Mouse (Mus musculus): ENCODE measurements around the gene Tmem94. TPM values are rescaled to one million over a fixed set of nuclear protein-coding genes. Genes with fewer than 3 reads are reported as not detected.

Gene Tmem94
- total RNA-seq, 2 experiments from 2014 or later = 37.7 to 40.0 TPM

DNA sequence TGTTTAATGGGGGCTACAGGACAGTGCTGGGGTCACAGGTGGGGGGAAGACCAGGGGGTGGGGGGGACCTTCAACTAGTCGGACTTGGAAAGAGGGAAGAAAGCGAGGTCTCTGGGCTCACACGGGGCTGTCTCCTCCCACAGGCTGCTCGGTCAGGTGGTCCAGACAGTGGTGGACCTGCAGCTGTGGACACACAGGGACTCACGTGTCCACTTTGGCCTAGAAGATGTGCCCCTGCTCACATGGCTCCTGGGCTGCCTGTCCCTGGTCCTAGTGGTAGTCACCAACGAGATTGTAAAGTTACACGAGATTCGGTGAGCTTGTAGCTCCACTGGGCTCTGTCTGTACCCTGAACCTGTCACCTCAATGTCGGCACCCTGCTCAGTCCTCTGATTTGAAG is 32.4 kb downstream of the Tmem94 start:
- DNase-seq (ENCODE audit: extremely low spot score in 1 of 2, low spot score in 2 of 2) = no peak
- intact Hi-C loops (cut with DNase I) = no loop called here

DNA sequence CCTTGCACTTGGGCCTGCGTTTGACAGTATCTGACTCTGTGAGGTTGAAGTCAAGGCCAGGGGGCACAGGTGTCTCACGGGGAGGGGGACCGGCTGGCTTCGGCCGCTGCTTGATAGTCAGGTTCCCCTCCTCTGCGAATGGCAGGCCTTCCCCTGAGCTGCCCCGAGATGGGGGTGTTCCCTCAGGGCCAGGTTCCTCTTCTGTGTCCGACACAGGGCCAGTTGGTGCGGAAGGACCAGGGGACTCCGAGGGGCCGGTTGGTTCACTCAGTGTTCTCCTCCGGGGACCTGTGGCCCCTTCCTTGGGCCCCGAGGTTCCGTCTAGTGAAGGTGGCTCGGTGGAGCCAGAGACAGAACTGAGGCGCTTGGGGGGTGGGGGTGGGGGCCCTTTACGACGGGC is 35.7 kb downstream of the Tmem94 start:
- intact Hi-C loops (cut with DNase I) = no loop called here
- DNase-seq (ENCODE audit: extremely low spot score in 1 of 2, low spot score in 2 of 2) = no peak

DNA sequence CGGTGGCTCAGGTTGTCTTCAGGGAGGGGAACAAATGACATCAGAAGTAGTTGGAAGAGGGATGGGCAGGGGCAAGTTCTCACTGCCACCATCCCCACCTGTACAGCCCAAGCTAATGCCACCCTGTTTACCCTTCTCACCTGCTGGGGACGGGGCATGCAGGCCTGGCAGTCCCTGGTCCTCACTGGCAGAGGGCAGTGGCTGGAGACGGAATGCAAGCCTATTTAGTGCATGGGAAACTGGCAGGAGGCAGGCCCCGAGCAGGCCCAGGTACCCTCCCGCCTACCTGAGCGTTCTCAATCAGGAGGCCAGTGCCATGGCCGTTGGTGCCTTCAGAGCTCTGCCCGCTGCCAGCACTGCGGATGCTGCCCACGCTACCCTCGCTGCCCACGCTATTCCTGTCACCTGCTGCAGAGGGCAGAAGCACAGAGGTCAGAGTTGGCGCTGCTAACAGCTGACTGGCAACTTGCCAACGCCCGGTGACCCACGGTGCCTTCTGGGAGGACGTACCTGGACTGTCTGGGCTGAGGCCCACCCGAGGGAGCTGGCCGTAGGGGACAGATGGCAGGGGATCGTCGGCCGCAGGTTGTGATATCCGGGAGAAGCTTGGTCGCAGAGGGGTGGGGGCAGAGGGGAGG is 38.0 kb downstream of the Tmem94 start:
- no peak for DNase-seq (ENCODE audit: extremely low spot score in 1 of 2, low spot score in 2 of 2)
- intact Hi-C loops (cut with DNase I) = no loop called here

DNA sequence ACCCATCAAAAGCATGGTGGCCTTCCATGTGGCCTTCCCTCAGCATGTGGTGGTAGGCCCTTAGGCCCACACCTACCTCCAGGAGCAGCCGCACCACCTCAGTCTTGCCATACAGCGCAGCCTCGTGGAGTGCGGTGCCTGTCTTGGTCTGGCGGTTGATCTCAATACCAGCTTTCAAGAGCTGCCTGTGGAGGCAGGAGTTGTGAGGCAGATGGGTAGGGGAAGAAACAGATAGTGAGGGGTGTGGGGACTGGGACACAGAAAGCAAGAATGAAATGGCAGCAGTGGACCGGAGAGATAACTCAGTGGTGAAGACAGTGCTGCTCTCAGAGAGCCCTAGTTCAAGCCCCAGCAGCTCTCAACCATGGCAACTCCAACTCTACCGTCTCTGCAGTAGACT is 39.8 kb downstream of the Tmem94 start:
- intact Hi-C loops (cut with DNase I) = no loop called here
- DNase-seq (ENCODE audit: extremely low spot score in 1 of 2, low spot score in 2 of 2) = no peak

DNA sequence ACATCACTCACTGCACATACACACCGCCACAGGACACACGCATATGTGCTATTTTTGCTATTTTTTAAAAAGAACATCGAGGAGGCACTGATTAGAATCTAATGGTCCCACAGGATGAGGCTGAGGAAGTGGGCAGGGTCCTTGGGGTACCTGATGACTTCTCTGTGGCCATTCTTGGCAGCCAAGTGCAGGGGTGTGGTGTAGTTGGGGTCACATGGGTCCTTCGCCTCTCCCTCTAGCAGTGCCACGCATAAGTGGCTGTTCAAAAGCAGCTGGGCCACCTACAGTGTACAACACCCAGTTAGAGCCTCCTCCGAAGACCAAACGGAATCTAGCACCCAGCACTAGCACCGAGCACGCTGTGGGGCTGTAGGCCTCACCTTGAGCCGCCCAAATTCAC is 40.9 kb downstream of the Tmem94 start:
- intact Hi-C loops (cut with DNase I) = no loop called here
- no peak for DNase-seq (ENCODE audit: extremely low spot score in 1 of 2, low spot score in 2 of 2)

DNA sequence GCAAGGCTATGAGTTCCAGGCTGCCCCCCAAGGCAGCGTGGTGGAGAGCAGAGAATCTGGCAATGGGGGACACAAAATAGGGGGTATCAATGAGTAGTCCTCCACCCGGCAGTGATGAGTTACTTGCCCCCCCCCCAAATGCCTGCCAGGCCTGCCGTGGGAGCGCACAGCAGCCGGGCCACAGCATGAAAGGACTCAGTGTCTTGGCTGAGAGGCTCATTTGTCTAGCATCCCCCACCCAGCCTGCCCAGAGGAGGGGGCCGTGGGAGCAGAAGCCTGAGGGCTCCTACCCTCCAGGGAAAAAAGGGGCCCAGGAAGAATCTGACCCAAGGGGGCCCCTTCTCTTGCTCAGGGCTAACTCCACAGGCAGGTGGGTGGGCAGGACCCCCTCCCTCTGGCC is 42.1 kb downstream of the Tmem94 start:
- intact Hi-C loops (cut with DNase I) = no loop called here
- DNase-seq (ENCODE audit: extremely low spot score in 1 of 2, low spot score in 2 of 2) = no peak

DNA sequence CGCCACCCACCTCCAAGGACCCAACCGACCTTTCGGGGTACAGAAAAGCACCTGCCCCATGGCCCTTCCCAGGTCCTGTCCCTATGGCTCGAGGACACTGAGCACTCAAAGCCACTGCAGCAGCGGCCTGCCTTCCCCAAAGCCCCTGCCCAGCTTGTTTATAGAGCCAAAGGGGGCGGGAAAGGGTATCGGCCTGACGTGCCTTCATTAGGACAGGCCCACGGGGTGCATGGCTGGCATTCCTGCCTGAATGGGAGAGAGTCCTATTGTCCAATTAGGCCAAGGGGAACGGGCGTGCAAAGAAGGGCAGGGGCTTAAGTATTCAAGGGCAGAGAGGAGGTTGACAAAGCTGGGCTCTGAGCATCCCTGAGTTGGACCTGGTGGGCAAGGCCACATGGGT is 42.7 kb downstream of the Tmem94 start:
- DNase-seq (ENCODE audit: extremely low spot score in 1 of 2, low spot score in 2 of 2) = no peak
- intact Hi-C loops (cut with DNase I) = no loop called here

DNA sequence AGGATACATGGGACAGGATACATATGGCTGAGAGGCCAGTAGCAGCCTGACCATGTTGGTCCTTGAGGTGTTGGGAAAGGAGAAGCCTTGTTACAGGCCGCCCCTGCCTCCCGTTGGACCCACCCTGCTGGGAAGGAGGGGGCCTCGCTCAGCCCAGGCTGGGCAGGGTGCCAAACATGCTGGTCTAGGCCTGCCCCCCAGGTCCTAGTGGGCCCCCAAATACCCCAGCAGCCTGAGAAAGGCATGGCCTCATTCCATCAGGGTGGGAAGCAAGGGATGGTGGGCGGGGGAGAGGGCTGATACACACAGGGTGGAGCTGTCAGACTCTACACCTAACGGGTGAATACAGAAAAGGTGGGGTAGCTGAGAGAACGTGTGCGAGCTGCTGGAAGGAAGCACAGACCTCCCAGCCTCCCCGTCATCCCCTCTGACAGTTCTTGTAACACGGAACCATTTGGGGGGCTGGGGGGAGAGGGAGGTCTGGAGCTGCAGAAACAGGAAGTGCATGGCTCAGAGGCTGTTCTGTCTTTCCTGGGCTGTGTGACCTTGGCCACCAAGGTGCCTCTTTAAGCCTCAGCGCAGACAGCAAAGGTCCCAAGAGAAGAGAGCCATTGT is 43.6 kb downstream of the Tmem94 start:
- DNase-seq (ENCODE audit: extremely low spot score in 1 of 2, low spot score in 2 of 2) = peak in 1 of 2 experiments; percentile 80
- intact Hi-C loops (cut with DNase I) = no loop called here

DNA sequence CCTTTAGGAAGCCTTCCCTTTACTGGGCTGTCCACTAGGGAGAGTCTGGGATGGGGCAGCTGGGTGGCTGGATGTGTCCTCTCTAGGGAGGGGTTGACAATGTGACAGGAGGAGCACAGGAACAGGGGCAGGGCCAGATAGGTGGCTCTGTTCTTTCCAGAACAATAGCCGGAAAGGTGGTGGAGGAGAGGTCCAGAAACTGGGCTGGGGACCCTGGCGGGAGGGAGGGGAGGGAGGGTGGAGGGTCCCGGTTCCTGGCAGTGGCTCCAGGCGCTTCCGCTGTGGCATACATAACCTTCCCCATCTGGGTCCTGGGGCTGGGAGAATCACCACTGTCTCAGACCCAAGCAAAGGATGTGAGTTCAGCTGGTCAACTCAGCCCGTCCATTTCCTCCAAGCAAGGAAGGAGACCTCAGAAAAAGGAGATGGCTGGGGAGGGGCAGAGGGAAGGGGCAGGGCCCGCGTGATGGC is 44.1 kb downstream of the Tmem94 start:
- intact Hi-C loops (cut with DNase I) = no loop called here
- DNase-seq (ENCODE audit: extremely low spot score in 1 of 2, low spot score in 2 of 2) = peak in 1 of 2 experiments; percentile 65

DNA sequence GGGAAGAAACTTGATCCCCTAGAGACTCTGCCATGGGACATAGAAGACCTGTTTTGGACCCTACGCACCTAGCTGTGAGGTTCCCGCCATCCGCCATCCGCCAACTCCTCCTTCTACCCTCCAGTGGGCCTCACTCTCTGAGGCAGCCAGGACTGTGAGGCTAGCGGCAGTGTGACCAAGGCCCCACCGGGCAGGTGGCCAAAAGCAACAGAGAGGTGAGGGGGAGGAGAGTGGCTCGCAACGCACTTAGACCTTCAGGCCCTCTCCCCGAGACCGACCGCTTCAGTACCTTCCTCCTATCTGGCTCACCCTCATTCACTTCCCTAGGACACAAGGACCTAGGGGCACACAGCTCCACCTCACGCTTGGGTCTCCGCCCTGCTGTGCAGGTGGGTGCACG is 45.1 kb downstream of the Tmem94 start:
- peak in 1 of 2 experiments; percentile 73 for DNase-seq (ENCODE audit: extremely low spot score in 1 of 2, low spot score in 2 of 2)
- intact Hi-C loops (cut with DNase I) = loop anchor here (5.0 kb wide), 3 partner anchors 33 to 318 kb away; partner anchors contain the start of gene Nt5c

DNA sequence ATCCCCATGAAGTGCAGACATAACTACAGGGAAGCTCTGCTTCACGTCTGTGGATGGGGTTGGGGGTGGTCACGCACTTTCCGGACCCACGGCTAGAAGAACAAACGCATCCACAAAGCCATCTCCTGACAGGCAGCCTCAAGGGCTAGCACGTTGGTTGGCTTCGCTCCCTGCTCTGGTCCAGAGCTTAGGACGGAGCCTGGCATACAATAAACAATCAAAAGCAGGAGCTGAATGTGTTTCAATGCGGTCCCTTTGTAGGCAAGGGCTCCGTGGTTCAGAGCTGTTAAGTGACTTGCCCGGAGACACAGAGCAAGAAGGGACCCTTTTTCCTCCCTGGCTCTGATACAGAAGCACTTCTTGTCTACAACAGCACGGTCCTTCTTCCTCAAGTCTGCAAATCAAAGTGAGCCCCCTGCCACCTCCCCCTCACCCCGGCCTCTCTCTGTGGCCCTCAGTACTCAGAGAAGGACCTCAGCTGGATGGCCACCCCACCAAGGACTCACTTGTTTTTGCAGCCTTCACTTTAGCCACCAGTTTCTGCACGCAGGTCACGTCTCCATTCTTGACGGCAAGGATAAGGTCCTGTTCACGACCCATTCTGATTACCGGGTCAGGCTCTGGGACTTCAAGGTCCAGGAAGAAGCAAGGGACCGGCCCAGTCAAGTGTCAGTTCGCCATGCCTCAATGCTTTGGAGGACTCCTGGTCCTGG is 46.3 kb downstream of the Tmem94 start:
- no peak for DNase-seq (ENCODE audit: extremely low spot score in 1 of 2, low spot score in 2 of 2)
- intact Hi-C loops (cut with DNase I) = loop anchor here (5.0 kb wide), 3 partner anchors 34 to 319 kb away; partner anchors contain the start of gene Nt5c

DNA sequence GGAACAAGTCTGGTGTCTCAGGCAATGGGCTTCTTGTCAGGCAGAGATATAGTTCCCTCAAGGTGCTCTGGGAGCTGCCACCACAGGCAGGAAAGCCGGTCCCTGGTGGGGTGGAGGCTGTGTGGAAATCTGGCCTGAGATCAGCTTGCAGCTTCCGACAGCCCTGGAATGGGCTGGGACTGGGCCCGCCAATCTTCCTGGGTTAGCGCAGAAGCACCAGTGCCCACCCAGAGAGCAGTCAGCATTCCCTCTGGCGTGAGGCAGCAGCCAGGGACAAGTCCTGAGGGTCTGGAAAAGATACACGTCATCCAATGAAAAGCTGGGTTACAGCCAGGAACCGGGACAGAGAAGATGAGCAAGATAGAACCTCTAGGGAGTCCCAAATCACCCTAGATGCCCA is 46.9 kb downstream of the Tmem94 start:
- intact Hi-C loops (cut with DNase I) = loop anchor here (5.0 kb wide), 3 partner anchors 35 to 320 kb away; partner anchors contain the start of gene Nt5c
- DNase-seq (ENCODE audit: extremely low spot score in 1 of 2, low spot score in 2 of 2) = peak in 1 of 2 experiments; percentile 62

DNA sequence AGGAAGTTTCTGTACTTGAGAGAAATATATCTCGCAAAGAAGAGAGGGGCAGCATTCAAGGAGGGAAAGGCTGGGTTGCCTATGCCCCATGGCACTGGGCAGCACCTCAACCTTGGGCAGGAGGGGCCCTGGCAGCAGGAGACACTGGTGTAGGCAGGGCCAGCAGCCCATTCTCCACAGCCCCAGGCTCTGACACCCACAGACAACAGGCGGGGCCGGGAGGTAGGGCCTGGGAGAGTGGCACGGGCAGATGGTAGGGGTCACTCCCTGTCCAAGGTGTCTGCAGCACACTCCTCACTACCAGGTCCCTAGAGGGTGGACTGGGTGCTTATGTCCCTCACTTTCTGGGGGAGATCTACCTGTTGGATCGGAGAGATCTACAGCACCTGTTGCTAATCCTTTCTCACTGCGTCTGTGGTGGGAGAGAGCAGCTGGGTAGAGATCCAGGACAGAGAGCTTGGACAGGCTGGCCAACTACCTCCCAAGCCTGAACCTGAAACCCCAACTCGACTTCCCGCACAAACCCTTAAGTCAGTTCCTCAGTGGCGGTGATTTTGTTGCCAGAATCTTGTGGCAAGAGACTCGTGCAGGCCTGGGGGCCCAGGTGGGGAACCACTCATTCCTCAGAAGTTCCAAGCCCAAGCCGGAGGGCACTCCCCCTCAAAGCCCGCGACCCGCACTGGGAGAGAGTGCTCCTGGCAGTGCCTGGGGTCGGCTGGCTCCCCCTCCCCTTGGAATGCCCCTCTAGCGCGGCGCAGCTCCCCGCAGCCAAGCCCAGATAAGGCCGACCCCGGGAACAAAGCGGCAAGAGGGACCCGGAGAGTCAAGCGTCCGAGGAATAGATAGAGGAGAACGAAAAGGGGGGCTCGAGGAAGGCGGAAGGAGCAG is 47.5 kb downstream of the Tmem94 start:
- DNase-seq (ENCODE audit: extremely low spot score in 1 of 2, low spot score in 2 of 2) = no peak
- intact Hi-C loops (cut with DNase I) = loop anchor here (5.0 kb wide), 3 partner anchors 35 to 320 kb away; partner anchors contain the start of gene Nt5c

DNA sequence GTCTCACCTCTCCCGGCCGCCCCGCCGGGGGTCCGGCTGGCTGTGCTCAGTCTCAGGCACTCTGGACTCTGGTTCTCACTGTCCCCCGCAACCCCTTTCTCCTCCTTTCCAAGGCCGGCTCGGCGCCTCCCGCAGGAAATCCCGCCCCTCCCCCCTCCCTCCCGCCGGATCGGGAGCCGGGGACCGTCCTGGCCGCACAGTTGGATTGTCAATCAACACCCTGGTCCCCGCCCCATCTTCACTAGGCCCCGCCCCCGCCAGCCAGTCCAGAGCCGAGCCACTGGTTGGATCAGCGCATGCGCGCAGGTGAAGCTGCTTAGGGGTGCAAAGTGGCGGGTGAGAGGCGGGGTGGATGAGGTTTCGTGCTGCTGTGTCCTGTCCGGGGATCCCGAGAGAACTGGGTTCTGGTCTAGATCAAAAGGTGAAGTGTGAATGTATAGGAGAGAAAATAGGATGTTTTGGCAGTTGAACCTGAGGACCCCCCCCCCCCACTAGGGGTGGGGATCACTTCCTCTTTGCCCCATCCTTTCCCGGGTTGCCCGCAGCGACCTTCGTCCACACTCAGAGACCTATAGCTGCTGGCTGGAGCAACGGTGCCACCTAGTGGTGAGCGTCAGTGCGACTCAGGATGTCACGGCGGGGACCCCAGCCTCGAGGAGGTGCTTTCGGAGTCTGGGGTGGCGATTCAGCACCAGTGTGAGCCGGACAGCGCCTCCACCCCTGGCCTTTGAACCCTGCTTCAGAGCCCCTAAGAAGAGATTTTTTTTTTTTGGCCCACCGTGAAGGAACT is 48.5 kb downstream of the Tmem94 start, which contains the start of gene Caskin2:
Caskin2 (minus strand) TSS at position 133 of the 790 bp plus-strand sequence.
- DNase-seq (ENCODE audit: extremely low spot score in 1 of 2, low spot score in 2 of 2) = peak; percentile 87 to 96
- intact Hi-C loops (cut with DNase I) = loop anchor here (2.0 to 5.0 kb wide), 4 partner anchors 36 to 321 kb away; partner anchors contain the start of gene Nt5c

DNA sequence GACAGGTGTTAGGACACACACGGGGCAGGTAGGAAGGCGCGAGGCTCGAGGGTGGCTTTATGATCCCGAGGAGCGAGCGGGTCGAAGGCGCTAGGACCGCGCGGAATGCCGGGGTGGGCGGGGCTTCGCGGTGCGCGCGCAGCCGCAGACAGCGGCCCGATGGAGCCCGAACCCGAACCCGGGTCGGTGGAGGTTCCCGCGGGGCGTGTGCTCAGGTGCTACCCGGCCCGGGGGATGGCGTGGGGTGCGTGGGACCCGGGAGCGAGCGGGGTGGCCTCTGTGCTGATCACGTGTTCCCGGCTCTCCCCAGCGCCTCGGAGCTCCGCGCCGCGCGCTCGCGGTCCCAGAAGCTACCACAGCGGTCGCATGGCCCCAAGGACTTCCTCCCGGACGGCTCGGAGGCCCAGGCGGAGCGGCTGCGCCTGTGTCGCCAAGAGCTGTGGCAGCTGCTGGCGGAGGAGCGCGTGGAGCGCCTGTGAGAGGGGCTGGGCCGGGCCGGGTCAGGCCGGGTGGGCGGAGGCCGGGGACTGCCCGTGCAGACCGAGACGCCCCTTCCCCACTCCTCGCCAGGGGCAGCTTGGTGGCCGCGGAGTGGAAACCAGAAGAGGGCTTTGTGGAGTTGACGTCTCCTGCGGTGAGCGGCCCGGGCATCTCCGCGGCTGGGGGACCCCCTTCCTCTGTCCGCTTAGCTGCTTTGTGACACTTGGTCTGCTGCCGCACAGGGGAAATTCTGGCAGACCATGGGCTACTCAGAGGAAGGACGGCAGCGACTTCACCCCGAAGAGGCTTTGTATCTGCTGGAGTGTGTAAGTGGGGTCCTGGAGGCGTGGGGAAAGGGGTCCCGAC is 49.6 kb downstream of the Tmem94 start, which contains the start of gene Tsen54:
Tsen54 (plus strand) TSS at position 120 of the 846 bp plus-strand sequence.
- DNase-seq (ENCODE audit: extremely low spot score in 1 of 2, low spot score in 2 of 2) = peak; percentile 63 to 90
- intact Hi-C loops (cut with DNase I) = loop anchor here (2.0 to 5.0 kb wide), 4 partner anchors 38 to 323 kb away; partner anchors contain the start of gene Nt5c

DNA sequence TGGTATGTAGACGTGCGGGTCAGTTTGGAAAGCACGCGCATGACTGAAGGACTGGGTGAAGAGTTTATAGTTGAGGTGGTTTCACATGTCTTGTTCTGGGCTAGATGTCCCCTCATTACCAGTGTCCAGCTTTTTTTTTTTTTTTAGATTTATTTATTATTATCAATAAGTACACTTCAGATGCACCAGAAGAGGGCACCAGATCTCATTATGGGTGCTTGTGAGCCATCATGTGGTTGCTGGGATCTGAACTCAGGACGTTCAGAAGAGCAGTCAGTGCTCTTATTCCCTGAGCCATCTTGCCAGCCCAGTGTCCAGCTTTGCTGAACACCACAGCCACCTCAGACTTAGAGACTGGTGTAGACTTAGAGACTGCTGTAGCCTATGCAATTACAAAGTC is 52.1 kb downstream of the Tmem94 start:
- intact Hi-C loops (cut with DNase I) = no loop called here
- no peak for DNase-seq (ENCODE audit: extremely low spot score in 1 of 2, low spot score in 2 of 2)
